Mouse (Mus musculus): ENCODE data around the gene Scamp3. TPM values are rescaled to one million over a fixed set of nuclear protein-coding genes. Genes with fewer than 3 reads are reported as not detected.
"Not testable (repeated sequence)": the region's sequence is repeated elsewhere in the genome, so short reads cannot be mapped to it uniquely, and the experiment has no call there.

Scamp3 gene
- polyA plus RNA-seq, 1 experiment from 2014 or later: 79.6 TPM

- peaks cover 22% of the 10 kb centered on the region for H3K79me2 ChIP-seq (ENCODE audit: inconsistent target)
- 41% methylated on average over 3 of the region's 3 CpGs for WGBS (ENCODE audit: missing documents)
- no peak overlapping the region for H3K27ac ChIP-seq
Measured at GRCm38 (mm10) chr3:89199839-89200238, 22.6 kb downstream of the Scamp3 start.

GRCm38 (mm10) chr3:89202253-89203141 is 25.2 kb downstream of the Scamp3 start, which contains the start of gene Gba:
TSS of gene Gba (plus strand) at chr3:89202928.
- peaks cover 36% of the 10 kb centered on the region for H3K36me3 ChIP-seq (ENCODE audit: inconsistent target)
- WGBS (ENCODE audit: missing documents): 23% methylated on average over 12 of the region's 13 CpGs
- peaks cover 36% of the 10 kb centered on the region for H3K79me2 ChIP-seq (ENCODE audit: inconsistent target)
- H3K4me3 ChIP-seq (ENCODE audit: inconsistent target): peak within 1 kb of the TSS; percentile 80
- H3K27ac ChIP-seq: peak within 1 kb of the TSS; percentile 72

More at GRCm38 (mm10) chr3:89199839-89200238, 22.6 kb downstream of the Scamp3 start:
- Histone ChIP-seq H3K4me3 (ENCODE audit: inconsistent target) (no peak overlapping the region), H3K36me3 (ENCODE audit: inconsistent target) (peaks cover 10% of the 10 kb centered on the region)

DNA sequence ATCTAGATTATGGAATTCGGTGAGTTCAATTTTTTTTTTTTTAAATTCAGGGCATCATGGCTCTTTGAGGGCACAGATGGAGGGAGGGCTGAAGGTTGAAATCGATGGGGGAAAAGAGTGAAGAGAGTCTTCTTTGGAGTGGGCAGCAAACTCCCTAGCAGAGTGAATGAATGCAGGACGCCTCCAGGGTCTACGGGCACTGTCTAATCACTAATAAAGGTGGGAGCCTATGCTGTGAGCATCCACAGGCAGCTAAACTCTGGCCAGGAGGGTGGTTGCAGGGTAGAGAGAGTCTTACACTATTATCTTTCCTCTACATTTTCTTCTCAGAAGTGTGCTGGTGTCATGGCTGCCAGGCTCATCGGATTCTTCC is 25.9 kb downstream of the Scamp3 start:
- Histone ChIP-seq H3K36me3 (ENCODE audit: inconsistent target) (peaks cover 42% of the 10 kb centered on the region), H3K79me2 (ENCODE audit: inconsistent target) (peaks cover 36% of the 10 kb centered on the region), H3K27ac (peak overlapping the region; percentile 72), H3K4me3 (ENCODE audit: inconsistent target) (peak overlapping the region; percentile 80)
- WGBS (ENCODE audit: missing documents): 38% methylated on average over 5 of the region's 5 CpGs

DNA sequence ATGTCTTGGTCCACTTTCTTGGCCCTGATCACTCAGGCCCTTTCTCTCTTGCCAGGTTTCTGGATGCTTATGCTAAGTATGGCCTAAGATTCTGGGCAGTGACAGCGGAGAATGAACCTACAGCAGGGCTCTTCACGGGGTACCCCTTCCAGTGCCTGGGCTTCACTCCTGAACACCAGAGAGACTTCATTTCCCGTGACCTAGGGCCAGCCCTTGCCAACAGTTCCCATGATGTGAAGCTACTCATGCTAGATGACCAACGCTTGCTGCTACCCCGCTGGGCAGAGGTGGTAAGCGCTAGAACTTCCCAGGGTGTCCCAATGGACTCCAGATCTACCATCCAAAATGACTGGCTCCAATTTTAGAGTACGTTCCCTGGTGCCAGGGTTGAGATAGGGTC is 28.8 kb downstream of the Scamp3 start:
- Histone ChIP-seq H3K4me3 (ENCODE audit: inconsistent target) (no peak overlapping the region), H3K79me2 (ENCODE audit: inconsistent target) (peaks cover 36% of the 10 kb centered on the region), H3K27ac (no peak overlapping the region), H3K36me3 (ENCODE audit: inconsistent target) (peaks cover 58% of the 10 kb centered on the region)
- 97% methylated on average over 7 of the region's 7 CpGs for WGBS (ENCODE audit: missing documents)

DNA sequence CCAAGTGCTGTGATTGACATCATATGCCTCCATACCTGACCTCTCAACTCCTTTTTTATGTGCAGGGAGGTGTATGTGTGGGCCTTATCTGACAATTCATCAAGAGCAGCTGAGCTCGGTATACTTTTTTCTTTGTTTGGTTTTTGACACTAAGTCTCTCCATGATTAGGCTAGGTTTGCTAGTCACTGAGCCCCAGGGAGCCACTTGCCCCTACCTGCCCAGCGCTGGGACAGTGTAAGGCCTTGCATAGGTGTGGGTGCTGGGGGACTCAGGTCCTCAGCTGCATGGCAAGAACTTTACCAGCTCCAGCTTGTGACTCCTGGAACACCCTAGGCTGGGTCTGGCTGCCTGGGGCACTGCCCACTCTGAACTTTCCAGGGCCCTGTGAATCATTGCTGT is 29.4 kb downstream of the Scamp3 start:
- Histone ChIP-seq H3K27ac (no peak overlapping the region), H3K79me2 (ENCODE audit: inconsistent target) (peaks cover 36% of the 10 kb centered on the region), H3K36me3 (ENCODE audit: inconsistent target) (peaks cover 58% of the 10 kb centered on the region), H3K4me3 (ENCODE audit: inconsistent target) (no peak overlapping the region)
- WGBS (ENCODE audit: missing documents): 85% methylated on average over 2 of the region's 2 CpGs

DNA sequence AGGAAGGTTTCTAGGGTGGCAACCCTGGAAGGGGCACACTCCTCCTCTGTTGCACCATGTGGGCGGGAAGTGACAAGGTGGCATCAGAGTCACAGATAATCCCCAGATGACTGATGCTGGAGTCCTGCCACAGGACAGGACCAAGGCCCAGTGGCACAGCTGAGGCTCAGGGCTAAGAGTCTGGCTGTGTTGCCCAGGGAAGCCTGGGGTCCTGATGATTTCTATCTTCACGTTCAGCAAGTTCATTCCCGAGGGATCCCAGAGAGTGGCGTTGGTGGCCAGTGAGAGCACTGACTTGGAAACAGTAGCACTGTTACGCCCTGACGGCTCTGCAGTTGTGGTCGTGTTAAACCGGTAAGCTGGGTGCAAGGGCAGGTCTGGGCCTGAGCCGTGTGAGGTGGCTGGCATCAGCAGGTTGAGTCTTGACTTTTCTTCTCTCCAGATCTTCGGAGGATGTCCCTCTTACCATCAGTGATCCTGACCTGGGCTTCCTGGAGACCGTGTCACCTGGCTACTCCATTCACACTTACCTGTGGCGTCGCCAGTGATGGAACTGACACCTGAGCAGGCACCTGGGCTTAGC is 30.9 kb downstream of the Scamp3 start:
- Histone ChIP-seq H3K27ac (no peak overlapping the region), H3K4me3 (ENCODE audit: inconsistent target) (no peak overlapping the region), H3K79me2 (ENCODE audit: inconsistent target) (peaks cover 43% of the 10 kb centered on the region), H3K36me3 (ENCODE audit: inconsistent target) (peaks cover 58% of the 10 kb centered on the region)
- WGBS (ENCODE audit: missing documents): 96% methylated on average over 13 of the region's 13 CpGs

- Histone ChIP-seq H3K4me3 (ENCODE audit: inconsistent target) (no peak overlapping the region), H3K27ac (no peak overlapping the region), H3K79me2 (ENCODE audit: inconsistent target) (peaks cover 42% of the 10 kb centered on the region), H3K36me3 (ENCODE audit: inconsistent target) (peaks cover 58% of the 10 kb centered on the region)
- 89% methylated on average over 6 of the region's 6 CpGs for WGBS (ENCODE audit: missing documents)
Measured at GRCm38 (mm10) chr3:89208736-89209135, 31.5 kb downstream of the Scamp3 start.

- 93% methylated on average over 7 of the region's 7 CpGs for WGBS (ENCODE audit: missing documents)
- Histone ChIP-seq H3K79me2 (ENCODE audit: inconsistent target) (peaks cover 32% of the 10 kb centered on the region), H3K36me3 (ENCODE audit: inconsistent target) (peaks cover 50% of the 10 kb centered on the region), H3K4me3 (ENCODE audit: inconsistent target) (no peak overlapping the region), H3K27ac (no peak overlapping the region)
Measured at GRCm38 (mm10) chr3:89209731-89210130, 32.5 kb downstream of the Scamp3 start.

GRCm38 (mm10) chr3:89210162-89210561 is 32.9 kb downstream of the Scamp3 start:
- H3K36me3 ChIP-seq (ENCODE audit: inconsistent target): peaks cover 46% of the 10 kb centered on the region
- peaks cover 27% of the 10 kb centered on the region for H3K79me2 ChIP-seq (ENCODE audit: inconsistent target)
- WGBS (ENCODE audit: missing documents): 54% methylated on average over 13 of the region's 13 CpGs
- no peak overlapping the region for H3K27ac ChIP-seq
- H3K4me3 ChIP-seq (ENCODE audit: inconsistent target): no peak overlapping the region

- H3K4me3 ChIP-seq (ENCODE audit: inconsistent target): no peak overlapping the region
- peaks cover 22% of the 10 kb centered on the region for H3K79me2 ChIP-seq (ENCODE audit: inconsistent target)
- H3K27ac ChIP-seq: no peak overlapping the region
- 73% methylated on average over 7 of the region's 7 CpGs for WGBS (ENCODE audit: missing documents)
- peaks cover 40% of the 10 kb centered on the region for H3K36me3 ChIP-seq (ENCODE audit: inconsistent target)
Measured at GRCm38 (mm10) chr3:89210731-89211130, 33.5 kb downstream of the Scamp3 start.

DNA sequence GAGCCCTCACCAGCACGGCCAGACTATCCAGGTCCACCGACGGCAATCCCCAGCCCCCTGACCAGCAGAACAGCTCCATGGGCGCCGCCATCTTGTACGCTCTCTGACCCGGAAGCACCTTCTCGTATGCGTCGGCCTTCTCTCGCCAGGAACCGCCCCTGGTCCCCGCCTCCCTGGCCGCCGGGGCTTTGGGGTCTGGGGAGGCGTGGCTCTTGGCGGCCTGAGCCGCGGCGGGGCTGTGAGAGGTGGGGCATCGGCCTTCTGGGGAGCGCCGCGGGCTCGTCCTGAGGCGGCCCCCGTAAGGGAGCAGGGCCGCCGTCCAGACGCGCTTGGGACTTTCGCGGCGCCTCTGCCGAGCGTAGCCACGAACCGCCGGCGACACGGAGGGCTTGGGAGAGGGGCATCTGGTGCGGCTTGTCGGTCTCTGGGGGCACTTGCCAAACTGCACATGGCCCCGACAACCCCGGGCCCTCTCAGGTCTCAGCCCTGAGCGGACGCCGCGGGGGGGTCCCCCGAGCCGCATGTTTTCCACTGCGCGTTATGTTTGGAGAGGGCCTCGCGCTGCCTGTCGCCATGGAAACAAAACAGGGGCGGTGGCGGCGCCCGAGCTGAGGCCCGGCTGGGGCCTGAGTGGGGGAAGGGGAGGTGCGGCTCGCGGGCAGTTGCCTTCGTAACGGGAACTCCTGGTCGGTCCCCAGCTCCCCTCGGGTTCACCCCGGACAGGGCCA is 36.7 kb downstream of the Scamp3 start:
- Histone ChIP-seq H3K79me2 (ENCODE audit: inconsistent target) (peaks cover 16% of the 10 kb centered on the region), H3K4me3 (ENCODE audit: inconsistent target) (peak overlapping the region; percentile 98), H3K36me3 (ENCODE audit: inconsistent target) (peaks cover 8% of the 10 kb centered on the region; the same call in 1 of the 2 replicates), H3K27ac (peak overlapping the region; percentile 54)
- WGBS (ENCODE audit: missing documents): under 1% methylated on average over 54 of the region's 69 CpGs

- Histone ChIP-seq H3K27ac (no peak within 1 kb of the TSS), H3K4me3 (ENCODE audit: inconsistent target) (peak within 1 kb of the TSS; percentile 14), H3K79me2 (ENCODE audit: inconsistent target) (peaks cover 16% of the 10 kb centered on the region), H3K36me3 (ENCODE audit: inconsistent target) (no peaks in the 10 kb centered on the region; the same call in 1 of the 2 replicates)
- 9% methylated on average over 16 of the region's 19 CpGs for WGBS (ENCODE audit: missing documents)
Measured at GRCm38 (mm10) chr3:89214681-89215411, 37.6 kb downstream of the Scamp3 start, which contains the start of gene Thbs3. TSS of gene Thbs3 (plus strand) at chr3:89215180.

DNA sequence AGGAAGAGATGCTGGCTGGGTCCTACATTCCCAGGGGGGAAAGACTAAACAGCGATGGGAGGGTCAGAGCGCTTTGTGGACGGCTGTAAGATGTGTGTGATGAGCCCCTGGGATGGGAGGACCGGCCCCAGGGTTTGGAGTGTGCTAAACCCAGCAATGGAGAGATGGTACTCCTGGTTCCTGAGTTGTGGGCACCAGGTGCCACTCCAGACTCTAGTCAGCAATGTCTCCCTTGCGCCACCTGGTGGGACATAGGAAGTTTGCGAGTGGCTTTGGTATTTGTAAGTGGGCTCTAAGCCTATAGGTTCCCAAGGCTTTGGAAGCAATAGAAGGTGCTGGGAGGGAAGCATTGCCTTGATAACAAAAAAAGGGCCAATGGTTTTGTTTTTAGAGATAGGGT is 38.6 kb downstream of the Scamp3 start:
- Histone ChIP-seq H3K27ac (no peak overlapping the region), H3K4me3 (ENCODE audit: inconsistent target) (no peak overlapping the region), H3K79me2 (ENCODE audit: inconsistent target) (peaks cover 16% of the 10 kb centered on the region), H3K36me3 (ENCODE audit: inconsistent target) (no peaks in the 10 kb centered on the region)
- 3% methylated on average over 6 of the region's 6 CpGs for WGBS (ENCODE audit: missing documents)

DNA sequence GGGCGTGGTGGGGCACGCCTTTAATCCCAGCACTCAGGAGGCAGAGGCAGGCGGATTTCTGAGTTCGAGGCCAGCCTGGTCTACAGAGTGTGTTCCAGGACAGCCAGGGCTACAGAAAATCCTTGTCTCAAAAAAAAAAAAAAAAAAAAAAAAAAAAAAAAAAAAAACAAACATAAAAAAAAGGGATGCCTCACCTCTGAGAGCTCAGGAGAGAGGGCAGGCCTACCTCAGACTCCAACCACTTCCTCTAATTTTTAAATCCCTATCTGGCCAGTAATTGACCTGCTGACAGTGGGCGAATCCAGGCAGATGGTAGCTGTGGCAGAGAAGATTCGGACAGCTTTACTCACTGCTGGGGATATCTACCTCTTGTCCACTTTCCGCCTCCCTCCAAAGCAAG is 39.1 kb downstream of the Scamp3 start:
- WGBS (ENCODE audit: missing documents): 80% methylated on average over 4 of the region's 7 CpGs

More for the DNA sequence above, 39.1 kb downstream of the Scamp3 start:
- H3K36me3 ChIP-seq (ENCODE audit: inconsistent target); H3K4me3 ChIP-seq (ENCODE audit: inconsistent target); H3K27ac ChIP-seq: not testable (repeated sequence)
- H3K79me2 ChIP-seq (ENCODE audit: inconsistent target): peaks cover 16% of the 10 kb centered on the region

Measured in macrophage (primary cell).